Mouse (Mus musculus): ENCODE results near the gene Fbxo33. TPM values are rescaled to one million over a fixed set of nuclear protein-coding genes. Genes with fewer than 3 reads are reported as not detected.
A peak's percentile ranks its signal among the peaks of the same experiment; 100 is the strongest.

The Fbxo33 gene
- polyA plus RNA-seq, 1 experiment from 2014 or later, result 13.3 TPM

DNA sequence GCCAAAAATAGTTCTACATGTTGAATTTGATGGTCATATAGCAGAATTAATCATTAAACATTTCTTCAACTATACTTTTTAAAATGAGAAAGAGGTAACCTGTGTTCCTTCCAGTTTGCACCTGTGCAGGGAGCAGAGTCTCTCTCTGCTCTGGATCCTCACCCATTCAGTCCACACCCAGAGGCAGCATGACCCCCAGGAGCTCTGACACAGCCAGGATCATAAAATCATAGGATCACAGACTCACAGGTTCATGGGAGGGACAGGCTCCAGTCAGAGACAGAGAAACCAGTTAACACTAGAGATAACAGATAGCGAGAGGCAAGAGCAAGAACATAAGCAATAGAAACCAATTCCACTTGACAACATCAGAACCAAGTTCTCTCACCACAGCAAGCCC is 11.7 kb downstream of the Fbxo33 start:
- Histone ChIP-seq H3K27ac (ENCODE audit: low read depth, low read length) (no peak overlapping the region), H3K4me3 (ENCODE audit: low read depth, low read length) (no peak overlapping the region), H3K4me2 (no peak overlapping the region), H3K36me3 (ENCODE audit: control insufficient read depth, insufficient read depth, low read length) (peaks cover 4% of the 10 kb centered on the region; the same call in 1 of the 2 replicates), H3K9ac (ENCODE audit: low read depth, low read length) (no peak overlapping the region), H3K4me1 (replicated peaks; ENCODE audit: control insufficient read depth, insufficient read depth, low read length) (no peaks in the 10 kb centered on the region; the same call in 1 of the 2 replicates), H3K27me3 (replicated peaks; ENCODE audit: control insufficient read depth, insufficient read depth, low read length) (no peaks in the 10 kb centered on the region), H3K9me3 (ENCODE audit: control insufficient read depth, low read length) (no peaks in the 10 kb centered on the region)
- WGBS, result 46% methylated on average over 1 of the region's 1 CpGs
- no peak; the same call in 1 of the 2 replicates for ATAC-seq (replicated peaks; ENCODE audit: low FRiP score)
- no peak for DNase-seq (ENCODE audit: low spot score)

DNA sequence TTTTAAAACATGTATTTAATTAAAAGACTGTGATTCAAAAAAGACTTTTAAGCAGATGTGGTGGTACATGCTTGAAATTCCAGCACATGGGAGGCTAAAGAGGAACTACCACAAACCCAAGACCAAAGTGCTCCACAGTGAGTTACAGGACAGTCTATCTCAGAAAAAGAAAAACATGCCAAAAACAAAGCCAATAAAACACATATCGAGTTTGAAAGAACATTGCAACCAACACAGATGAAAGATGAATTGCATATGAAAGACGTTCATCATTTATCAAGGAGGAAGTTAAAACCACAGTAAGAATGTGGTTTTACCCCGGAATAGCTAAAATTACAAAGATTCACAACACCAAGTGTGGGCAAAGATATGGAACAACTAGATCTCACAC is 12.5 kb downstream of the Fbxo33 start:
- WGBS, result 47% methylated on average over 3 of the region's 3 CpGs
- no peak for DNase-seq (ENCODE audit: low spot score)
- ATAC-seq (replicated peaks; ENCODE audit: low FRiP score), result no peak
- no peak overlapping the region for H3K4me3 ChIP-seq (ENCODE audit: low read depth, low read length)
- peaks cover 4% of the 10 kb centered on the region; the same call in 1 of the 2 replicates for H3K36me3 ChIP-seq (ENCODE audit: control insufficient read depth, insufficient read depth, low read length)
- H3K9ac ChIP-seq (ENCODE audit: low read depth, low read length), result no peak overlapping the region
- no peak overlapping the region for H3K4me2 ChIP-seq
- no peaks in the 10 kb centered on the region for H3K9me3 ChIP-seq (ENCODE audit: control insufficient read depth, low read length)
- no peaks in the 10 kb centered on the region; the same call in 1 of the 2 replicates for H3K4me1 ChIP-seq (replicated peaks; ENCODE audit: control insufficient read depth, insufficient read depth, low read length)
- H3K27me3 ChIP-seq (replicated peaks; ENCODE audit: control insufficient read depth, insufficient read depth, low read length), result no peaks in the 10 kb centered on the region
- no peak overlapping the region for H3K27ac ChIP-seq (ENCODE audit: low read depth, low read length)

DNA sequence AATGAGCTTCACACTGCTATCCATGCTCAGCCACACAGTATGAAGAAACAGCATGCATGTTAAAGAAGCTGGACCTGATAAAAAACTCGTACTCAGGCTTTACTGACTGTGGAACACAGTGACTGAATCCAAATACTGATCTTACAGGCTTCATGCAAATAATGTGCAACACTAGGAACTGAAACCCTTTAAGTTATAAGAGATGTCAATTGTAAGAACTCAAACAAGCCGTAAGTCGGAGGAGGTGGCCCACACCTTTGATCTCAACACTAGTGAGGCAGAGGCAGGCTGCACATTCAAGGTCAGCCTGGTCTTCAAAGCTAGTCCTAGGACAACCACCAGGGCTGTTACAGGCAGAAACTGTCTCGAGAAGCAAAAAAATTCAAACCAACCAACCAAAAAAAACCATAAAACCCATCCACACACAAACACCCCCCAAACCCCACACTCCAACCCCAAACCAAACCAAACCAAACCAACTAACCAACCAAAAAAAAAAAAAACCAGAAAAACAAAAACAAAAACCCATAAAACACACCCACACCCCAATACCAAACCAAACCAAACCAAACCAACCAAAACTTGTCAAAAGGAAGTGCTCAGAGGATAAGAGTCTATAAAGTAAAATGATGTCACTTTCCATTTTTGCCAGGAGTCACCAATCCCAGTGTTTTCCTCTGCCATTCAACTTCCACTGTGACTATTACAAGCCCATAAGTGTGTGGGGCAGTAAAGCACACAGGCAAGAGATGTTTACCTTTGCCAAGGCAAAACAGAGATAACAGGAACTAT is 13.1 kb downstream of the Fbxo33 start:
- DNase-seq (ENCODE audit: low spot score) (no peak), ATAC-seq (replicated peaks; ENCODE audit: low FRiP score) (no peak)
- Histone ChIP-seq H3K4me3 (ENCODE audit: low read depth, low read length) (no peak overlapping the region), H3K9me3 (ENCODE audit: control insufficient read depth, low read length) (no peaks in the 10 kb centered on the region), H3K27ac (ENCODE audit: low read depth, low read length) (no peak overlapping the region), H3K9ac (ENCODE audit: low read depth, low read length) (no peak overlapping the region), H3K27me3 (replicated peaks; ENCODE audit: control insufficient read depth, insufficient read depth, low read length) (no peaks in the 10 kb centered on the region), H3K4me2 (no peak overlapping the region), H3K4me1 (replicated peaks; ENCODE audit: control insufficient read depth, insufficient read depth, low read length) (no peaks in the 10 kb centered on the region; the same call in 1 of the 2 replicates), H3K36me3 (ENCODE audit: control insufficient read depth, insufficient read depth, low read length) (peaks cover 4% of the 10 kb centered on the region; the same call in 1 of the 2 replicates)
- WGBS, result 80% methylated on average over 4 of the region's 4 CpGs

DNA sequence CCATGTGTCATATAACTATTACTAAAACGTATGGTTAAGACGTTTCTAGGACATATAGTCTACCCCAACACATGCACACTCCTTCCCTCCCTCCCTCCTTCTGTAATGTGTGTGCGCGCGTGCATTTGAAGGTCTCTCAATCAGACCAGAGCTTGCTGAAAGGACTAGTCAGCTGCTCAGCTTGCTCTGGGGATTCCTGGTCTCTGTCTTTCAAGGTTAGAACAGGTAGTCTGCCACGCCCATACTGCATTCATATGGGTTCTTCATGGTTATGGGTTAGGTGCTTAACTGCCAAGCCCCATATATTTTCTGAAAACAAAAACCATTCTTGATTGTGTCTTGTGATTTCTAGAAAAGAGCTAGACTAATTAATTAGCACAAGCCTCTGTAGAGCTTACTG is 14.0 kb downstream of the Fbxo33 start:
- 92% methylated on average over 6 of the region's 6 CpGs for WGBS
- Histone ChIP-seq H3K4me2 (no peak overlapping the region), H3K4me1 (replicated peaks; ENCODE audit: control insufficient read depth, insufficient read depth, low read length) (no peaks in the 10 kb centered on the region; the same call in 1 of the 2 replicates), H3K36me3 (ENCODE audit: control insufficient read depth, insufficient read depth, low read length) (peaks cover 4% of the 10 kb centered on the region; the same call in 1 of the 2 replicates), H3K9me3 (ENCODE audit: control insufficient read depth, low read length) (no peaks in the 10 kb centered on the region), H3K9ac (ENCODE audit: low read depth, low read length) (no peak overlapping the region), H3K4me3 (ENCODE audit: low read depth, low read length) (no peak overlapping the region), H3K27ac (ENCODE audit: low read depth, low read length) (no peak overlapping the region), H3K27me3 (replicated peaks; ENCODE audit: control insufficient read depth, insufficient read depth, low read length) (no peaks in the 10 kb centered on the region)
- ATAC-seq (replicated peaks; ENCODE audit: low FRiP score), result no peak
- no peak for DNase-seq (ENCODE audit: low spot score)

DNA sequence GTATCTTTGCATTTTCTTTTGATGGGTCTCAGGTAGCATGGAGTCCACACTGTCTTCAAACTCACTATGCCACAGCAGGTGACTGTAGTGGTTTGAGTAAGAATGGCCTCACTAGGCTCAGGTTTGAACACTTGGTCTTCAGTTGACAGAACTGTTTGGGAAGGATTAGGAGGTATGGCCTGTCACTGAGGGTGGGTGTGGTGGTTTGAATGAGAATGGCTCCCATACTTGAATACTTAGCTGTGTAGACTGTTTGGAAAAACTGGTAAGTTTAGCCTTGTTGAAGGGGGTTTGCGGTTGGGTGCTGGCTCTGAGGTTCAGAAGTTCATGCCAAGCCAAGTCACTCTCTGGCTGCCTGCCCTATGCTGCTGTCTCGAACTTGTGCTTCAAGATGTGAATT is 20.2 kb downstream of the Fbxo33 start:
- no peaks in the 10 kb centered on the region for H3K27me3 ChIP-seq (replicated peaks; ENCODE audit: control insufficient read depth, insufficient read depth, low read length)
- H3K4me1 ChIP-seq (replicated peaks; ENCODE audit: control insufficient read depth, insufficient read depth, low read length), result peaks cover 12% of the 10 kb centered on the region
- H3K9ac ChIP-seq (ENCODE audit: low read depth, low read length), result no peak overlapping the region
- 92% methylated on average over 2 of the region's 2 CpGs for WGBS
- DNase-seq (ENCODE audit: low spot score) (no peak), ATAC-seq (replicated peaks; ENCODE audit: low FRiP score) (no peak)
- peaks cover 8% of the 10 kb centered on the region; the same call in 1 of the 2 replicates for H3K36me3 ChIP-seq (ENCODE audit: control insufficient read depth, insufficient read depth, low read length)
- H3K4me2 ChIP-seq, result no peak overlapping the region
- no peak overlapping the region for H3K27ac ChIP-seq (ENCODE audit: low read depth, low read length)
- no peak overlapping the region for H3K4me3 ChIP-seq (ENCODE audit: low read depth, low read length)
- H3K9me3 ChIP-seq (ENCODE audit: control insufficient read depth, low read length), result no peaks in the 10 kb centered on the region

DNA sequence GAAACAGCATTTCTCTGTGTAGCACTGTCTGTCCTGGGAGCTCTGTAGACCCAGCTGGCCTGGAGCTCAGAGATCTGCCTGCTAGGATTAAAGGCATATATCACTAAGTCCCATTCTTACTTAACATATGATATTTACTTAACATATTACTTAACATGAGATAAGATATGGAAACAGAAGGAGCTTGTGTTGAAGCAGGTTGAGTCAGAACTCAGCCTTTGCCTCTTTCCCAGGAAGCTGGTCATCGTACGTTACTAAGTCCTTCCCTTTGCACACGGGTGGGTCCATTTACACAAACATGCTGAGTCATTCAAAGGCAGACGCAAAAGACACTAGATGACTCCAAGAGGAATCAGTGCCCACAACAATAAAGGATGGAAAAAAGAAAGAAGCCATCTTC is 20.8 kb downstream of the Fbxo33 start:
- WGBS, result 66% methylated on average over 4 of the region's 4 CpGs
- DNase-seq (ENCODE audit: low spot score), result no peak
- Histone ChIP-seq H3K4me2 (no peak overlapping the region), H3K36me3 (ENCODE audit: control insufficient read depth, insufficient read depth, low read length) (peaks cover 5% of the 10 kb centered on the region; the same call in 1 of the 2 replicates), H3K9ac (ENCODE audit: low read depth, low read length) (no peak overlapping the region), H3K27me3 (replicated peaks; ENCODE audit: control insufficient read depth, insufficient read depth, low read length) (no peaks in the 10 kb centered on the region), H3K4me1 (replicated peaks; ENCODE audit: control insufficient read depth, insufficient read depth, low read length) (peaks cover 13% of the 10 kb centered on the region), H3K4me3 (ENCODE audit: low read depth, low read length) (no peak overlapping the region), H3K27ac (ENCODE audit: low read depth, low read length) (no peak overlapping the region), H3K9me3 (ENCODE audit: control insufficient read depth, low read length) (no peaks in the 10 kb centered on the region)
- no peak for ATAC-seq (replicated peaks; ENCODE audit: low FRiP score)

DNA sequence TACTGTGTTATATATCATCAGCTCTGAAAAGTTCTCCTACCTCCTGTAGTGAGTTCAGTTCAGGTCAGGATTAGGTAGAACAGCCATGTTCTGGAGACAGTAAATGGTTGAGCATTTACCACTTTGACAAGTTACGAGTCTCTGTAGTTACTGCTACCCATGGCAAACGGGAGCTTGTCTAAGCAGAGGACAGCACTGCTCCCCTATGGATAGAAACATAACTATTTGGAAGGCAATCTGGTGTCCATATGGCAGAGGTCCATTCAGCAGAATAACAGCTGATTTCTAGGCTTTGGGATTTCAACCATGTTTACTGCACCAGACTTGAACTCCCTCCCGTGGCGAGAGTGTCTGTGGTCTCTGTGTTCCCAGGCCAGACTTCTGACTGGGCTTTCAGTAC is 23.6 kb downstream of the Fbxo33 start:
- no peak overlapping the region for H3K4me3 ChIP-seq (ENCODE audit: low read depth, low read length)
- H3K36me3 ChIP-seq (ENCODE audit: control insufficient read depth, insufficient read depth, low read length), result peaks cover 5% of the 10 kb centered on the region; the same call in 1 of the 2 replicates
- H3K9ac ChIP-seq (ENCODE audit: low read depth, low read length), result no peak overlapping the region
- H3K4me2 ChIP-seq, result no peak overlapping the region
- H3K27ac ChIP-seq (ENCODE audit: low read depth, low read length), result no peak overlapping the region
- WGBS, result 91% methylated on average over 4 of the region's 4 CpGs
- H3K9me3 ChIP-seq (ENCODE audit: control insufficient read depth, low read length), result no peaks in the 10 kb centered on the region
- no peak for DNase-seq (ENCODE audit: low spot score)
- ATAC-seq (replicated peaks; ENCODE audit: low FRiP score), result no peak
- H3K27me3 ChIP-seq (replicated peaks; ENCODE audit: control insufficient read depth, insufficient read depth, low read length), result no peaks in the 10 kb centered on the region
- H3K4me1 ChIP-seq (replicated peaks; ENCODE audit: control insufficient read depth, insufficient read depth, low read length), result peaks cover 13% of the 10 kb centered on the region

DNA sequence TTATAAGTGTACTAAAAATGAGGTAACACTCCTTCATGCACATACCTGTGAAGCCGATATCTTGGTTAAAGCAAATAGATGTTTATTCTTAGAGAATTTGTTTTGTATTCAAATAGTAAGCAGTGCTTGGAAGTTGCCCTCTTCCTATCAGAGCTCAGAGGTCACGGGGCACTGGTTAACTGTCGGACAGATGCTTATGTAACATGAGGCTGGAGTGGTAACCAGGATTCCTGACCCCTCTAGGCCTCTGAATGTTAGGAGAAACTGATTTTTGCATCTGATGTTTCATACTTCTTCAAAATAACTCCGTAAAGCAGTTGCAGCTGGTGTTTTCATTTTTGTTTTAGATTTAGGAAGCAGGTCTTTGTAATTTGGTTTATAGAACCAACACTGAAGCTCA is 24.5 kb downstream of the Fbxo33 start:
- WGBS, result 67% methylated on average over 4 of the region's 4 CpGs
- H3K27ac ChIP-seq (ENCODE audit: low read depth, low read length), result peak overlapping the region; percentile 70
- no peak overlapping the region for H3K4me3 ChIP-seq (ENCODE audit: low read depth, low read length)
- ATAC-seq (replicated peaks; ENCODE audit: low FRiP score) (no peak), DNase-seq (ENCODE audit: low spot score) (no peak)
- H3K9ac ChIP-seq (ENCODE audit: low read depth, low read length), result no peak overlapping the region
- peak overlapping the region; percentile 41; the same call in 1 of the 2 replicates for H3K4me2 ChIP-seq
- H3K4me1 ChIP-seq (replicated peaks; ENCODE audit: control insufficient read depth, insufficient read depth, low read length), result peaks cover 13% of the 10 kb centered on the region
- no peaks in the 10 kb centered on the region for H3K9me3 ChIP-seq (ENCODE audit: control insufficient read depth, low read length)
- no peaks in the 10 kb centered on the region for H3K27me3 ChIP-seq (replicated peaks; ENCODE audit: control insufficient read depth, insufficient read depth, low read length)
- peaks cover 5% of the 10 kb centered on the region; the same call in 1 of the 2 replicates for H3K36me3 ChIP-seq (ENCODE audit: control insufficient read depth, insufficient read depth, low read length)

All from liver, embryonic 11.5 days (tissue).